Mouse (Mus musculus) limb, embryonic 14.5 days (tissue): ENCODE data around the gene Bcam. TPM values are rescaled to one million over a fixed set of nuclear protein-coding genes. Genes with fewer than 3 reads are reported as not detected.

Experiments
- ATAC-seq: fragments of 200-750 bp; cut with Nextera tagmentation; 2 replicates; pipeline ENCODE4 v1.8.0; 2017; ENCODE audit warnings: low read depth, moderate number of reproducible peaks, moderate TSS enrichment; ENCODE audit not compliant: low FRiP score
- DNase-seq: peaks from one replicate; pipeline ENCODE4 v3.0.0-alpha.2; 2015; ENCODE audit warnings: low spot score
- H3K27ac ChIP-seq: fragments of 300-500 bp; sonication (generic); replicated peaks from 2 replicates; pipeline ENCODE4 v1.5.1; 2014; ENCODE audit warnings: low read depth, mild to moderate bottlenecking, low read length, moderate library complexity, mixed read lengths
- H3K27me3 ChIP-seq: fragments of 300-500 bp; sonication (generic); 2 replicates; pipeline ENCODE4 v1.6.1; 2014; ENCODE audit warnings: low read length, mixed read lengths; ENCODE audit not compliant: control insufficient read depth, insufficient read depth
- H3K36me3 ChIP-seq: fragments of 300-500 bp; sonication (generic); 2 replicates; pipeline ENCODE4 v1.6.1; 2014; ENCODE audit warnings: mild to moderate bottlenecking, low read length, moderate library complexity, mixed read lengths; ENCODE audit not compliant: control insufficient read depth, insufficient read depth
- H3K4me1 ChIP-seq: fragments of 300-500 bp; sonication (generic); 2 replicates; pipeline ENCODE4 v1.6.1; 2014; ENCODE audit warnings: antibody characterized with exemption, low read length, mixed read lengths; ENCODE audit not compliant: control insufficient read depth, insufficient read depth
- H3K4me2 ChIP-seq: fragments of 300-500 bp; sonication (generic); replicated peaks from 2 replicates; pipeline ENCODE4 v1.6.1; 2014; ENCODE audit warnings: low read depth, mild to moderate bottlenecking, low read length, moderate library complexity; ENCODE audit not compliant: severe bottlenecking
- H3K4me3 ChIP-seq: fragments of 300-500 bp; sonication (generic); replicated peaks from 2 replicates; pipeline ENCODE4 v1.5.1; 2014; ENCODE audit warnings: low read length
- H3K9ac ChIP-seq: fragments of 300-500 bp; sonication (generic); 2 replicates; pipeline ENCODE4 v1.6.1; 2014; ENCODE audit warnings: mild to moderate bottlenecking, low read depth, low read length, moderate library complexity; ENCODE audit not compliant: severe bottlenecking
- H3K9me3 ChIP-seq: fragments of 300-500 bp; sonication (generic); 2 replicates; pipeline ENCODE4 v1.6.1; 2016; ENCODE audit warnings: low read length; ENCODE audit not compliant: control insufficient read depth
- POLR2A ChIP-seq: fragments of 200-500 bp; IDR thresholded peaks from 2 replicates; pipeline ENCODE4 v1.8.0; 2012; ENCODE audit warnings: inconsistent platforms, mild to moderate bottlenecking, moderate library complexity, borderline replicate concordance; ENCODE audit not compliant: insufficient read depth, insufficient read length; ENCODE audit errors: extremely low read depth
- WGBS: fragments of 180-500 bp; shearing (Covaris S2); extraction: QIAGEN DNeasy Blood & Tissue Kit; methylation state at CpG from one replicate; pipeline ENCODE4 v1.1.7; 2014; 5-methylcytosine and 5-hydroxymethylcytosine counted together
- polyA plus RNA-seq, 2 experiments: library from polyadenylated mRNA; depleted of rRNA in 1 of 2; stranded (reverse) in 1 of 2; unstranded in 1 of 2; fragments of >200 nt; fragmentation: Nextera tagmentation in 1 of 2; extraction: Ambion mirVana in 1 of 2; gene quantifications; 2 replicates each; pipeline versions ENCODE4 v1.2.1 to v1.2.3; 2012 to 2014

The Bcam gene
- polyA plus RNA-seq, 2 experiments: 94.3 to 116 TPM

GRCm38 (mm10) chr7:19712414-19712813, 58.4 kb downstream of the Bcam start:
- WGBS: 78% methylated on average over 4 of the region's 4 CpGs
- DNase-seq: no peak
- no peak for TF ChIP-seq POLR2A
- Histone ChIP-seq H3K9ac (no peak overlapping the region), H3K27me3 (no peaks in the 10 kb centered on the region), H3K36me3 (peaks cover 56% of the 10 kb centered on the region), H3K27ac (no peak overlapping the region), H3K9me3 (no peaks in the 10 kb centered on the region), H3K4me3 (no peak overlapping the region), H3K4me2 (no peak overlapping the region), H3K4me1 (peaks cover 5% of the 10 kb centered on the region; the same call in 1 of the 2 replicates)
- no peak for ATAC-seq

- no peaks in the 10 kb centered on the region for H3K27me3 ChIP-seq
- no peak for ATAC-seq
Measured at GRCm38 (mm10) chr7:19710650-19711049, 60.2 kb downstream of the Bcam start.

More at GRCm38 (mm10) chr7:19710650-19711049, 60.2 kb downstream of the Bcam start:
- H3K9ac ChIP-seq: no peak overlapping the region
- TF ChIP-seq POLR2A: no peak
- no peak overlapping the region for H3K4me3 ChIP-seq
- WGBS: 95% methylated on average over 10 of the region's 10 CpGs
- no peak for DNase-seq
- peaks cover 53% of the 10 kb centered on the region for H3K36me3 ChIP-seq
- no peaks in the 10 kb centered on the region for H3K9me3 ChIP-seq
- H3K27ac ChIP-seq: no peak overlapping the region
- no peak overlapping the region for H3K4me2 ChIP-seq
- peaks cover 5% of the 10 kb centered on the region; the same call in 1 of the 2 replicates for H3K4me1 ChIP-seq

Other genes with a start within 250 kb of the Bcam start
- gene Ppp1r37, start 207.9 kb downstream of the Bcam start, polyA plus RNA-seq (2012; rRNA removed): 84.9 and 118 TPM in 2 replicates
- gene Ppp1r37, start 207.9 kb downstream of the Bcam start, polyA plus RNA-seq (2014; fragmentation: Nextera tagmentation; extraction: Ambion mirVana): 5.6 and 6.4 TPM in 2 replicates
- 2.2 and 2.7 TPM in 2 replicates for gene Zfp296, start 193.7 kb downstream of the Bcam start, polyA plus RNA-seq (2012; rRNA removed)
- 0.68 and 1.8 TPM in 2 replicates for gene Zfp296, start 193.7 kb downstream of the Bcam start, polyA plus RNA-seq (2014; fragmentation: Nextera tagmentation; extraction: Ambion mirVana)
- 70.6 and 75.8 TPM in 2 replicates for gene Gemin7, start 193.4 kb downstream of the Bcam start, polyA plus RNA-seq (2012; rRNA removed)
- gene Gemin7, start 193.4 kb downstream of the Bcam start, polyA plus RNA-seq (2014; fragmentation: Nextera tagmentation; extraction: Ambion mirVana): 171 TPM in 2 replicates
- 174 and 235 TPM in 2 replicates for gene Clasrp, start 166.5 kb downstream of the Bcam start, polyA plus RNA-seq (2012; rRNA removed)
- gene Clasrp, start 166.5 kb downstream of the Bcam start, polyA plus RNA-seq (2014; fragmentation: Nextera tagmentation; extraction: Ambion mirVana): 46.5 and 57.5 TPM in 2 replicates
- 13.4 and 15.7 TPM in 2 replicates for gene Relb, start 141.6 kb downstream of the Bcam start, polyA plus RNA-seq (2012; rRNA removed)
- 9.8 and 10.5 TPM in 2 replicates for gene Relb, start 141.6 kb downstream of the Bcam start, polyA plus RNA-seq (2014; fragmentation: Nextera tagmentation; extraction: Ambion mirVana)
- 68.8 and 85.9 TPM in 2 replicates for gene Clptm1, start 106.0 kb downstream of the Bcam start, polyA plus RNA-seq (2012; rRNA removed)
- gene Clptm1, start 106.0 kb downstream of the Bcam start, polyA plus RNA-seq (2014; fragmentation: Nextera tagmentation; extraction: Ambion mirVana): 90.2 and 95.4 TPM in 2 replicates
- gene Apoc2, start 93.1 kb downstream of the Bcam start, polyA plus RNA-seq (2012; rRNA removed): 1.2 and 1.4 TPM in 2 replicates
- 1.5 TPM in 1 of 2 replicates, not detected in the other for gene Apoc2, start 93.1 kb downstream of the Bcam start, polyA plus RNA-seq (2014; fragmentation: Nextera tagmentation; extraction: Ambion mirVana)
- gene Gm44805, start 89.6 kb downstream of the Bcam start, polyA plus RNA-seq (2012; rRNA removed): not detected in 2 replicates
- not detected in 2 replicates for gene Gm44805, start 89.6 kb downstream of the Bcam start, polyA plus RNA-seq (2014; fragmentation: Nextera tagmentation; extraction: Ambion mirVana)
- 0.14 TPM in 1 of 2 replicates, not detected in the other for gene Apoc4, start 89.5 kb downstream of the Bcam start, polyA plus RNA-seq (2012; rRNA removed)
- not detected in 2 replicates for gene Apoc4, start 89.5 kb downstream of the Bcam start, polyA plus RNA-seq (2014; fragmentation: Nextera tagmentation; extraction: Ambion mirVana)
- gene Apoc1, start 78.4 kb downstream of the Bcam start, polyA plus RNA-seq (2012; rRNA removed): 9.1 and 16.4 TPM in 2 replicates
- 30.7 and 36.5 TPM in 2 replicates for gene Apoc1, start 78.4 kb downstream of the Bcam start, polyA plus RNA-seq (2014; fragmentation: Nextera tagmentation; extraction: Ambion mirVana)
- 365 and 376 TPM in 2 replicates for gene Apoe, start 71.8 kb downstream of the Bcam start, polyA plus RNA-seq (2012; rRNA removed)
- 413 and 469 TPM in 2 replicates for gene Apoe, start 71.8 kb downstream of the Bcam start, polyA plus RNA-seq (2014; fragmentation: Nextera tagmentation; extraction: Ambion mirVana)
- 101 and 123 TPM in 2 replicates for gene Tomm40, start 55.6 kb downstream of the Bcam start, polyA plus RNA-seq (2012; rRNA removed)
- 124 and 129 TPM in 2 replicates for gene Tomm40, start 55.6 kb downstream of the Bcam start, polyA plus RNA-seq (2014; fragmentation: Nextera tagmentation; extraction: Ambion mirVana)
- gene Nectin2, start 20.5 kb downstream of the Bcam start, polyA plus RNA-seq (2012; rRNA removed): 58.9 and 72.1 TPM in 2 replicates
- gene Nectin2, start 20.5 kb downstream of the Bcam start, polyA plus RNA-seq (2014; fragmentation: Nextera tagmentation; extraction: Ambion mirVana): 71.3 and 80.8 TPM in 2 replicates
- 5.2 and 5.9 TPM in 2 replicates for gene Cblc, start 25.8 kb upstream of the Bcam start, polyA plus RNA-seq (2012; rRNA removed)
- 7.5 and 8.6 TPM in 2 replicates for gene Cblc, start 25.8 kb upstream of the Bcam start, polyA plus RNA-seq (2014; fragmentation: Nextera tagmentation; extraction: Ambion mirVana)
- gene Bcl3, start 51.8 kb upstream of the Bcam start, polyA plus RNA-seq (2012; rRNA removed): 5.5 and 7.6 TPM in 2 replicates
- 3.1 and 4.7 TPM in 2 replicates for gene Bcl3, start 51.8 kb upstream of the Bcam start, polyA plus RNA-seq (2014; fragmentation: Nextera tagmentation; extraction: Ambion mirVana)
- 0.12 and 0.13 TPM in 2 replicates for gene Gm19345, start 81.0 kb upstream of the Bcam start, polyA plus RNA-seq (2012; rRNA removed)
- not detected in 2 replicates for gene Gm19345, start 81.0 kb upstream of the Bcam start, polyA plus RNA-seq (2014; fragmentation: Nextera tagmentation; extraction: Ambion mirVana)
- 0.11 and 0.18 TPM in 2 replicates for gene Ceacam16, start 90.3 kb upstream of the Bcam start, polyA plus RNA-seq (2012; rRNA removed)
- not detected in 2 replicates for gene Ceacam16, start 90.3 kb upstream of the Bcam start, polyA plus RNA-seq (2014; fragmentation: Nextera tagmentation; extraction: Ambion mirVana)
- 2.1 and 2.2 TPM in 2 replicates for gene Ceacam19, start 116.9 kb upstream of the Bcam start, polyA plus RNA-seq (2012; rRNA removed)
- gene Ceacam19, start 116.9 kb upstream of the Bcam start, polyA plus RNA-seq (2014; fragmentation: Nextera tagmentation; extraction: Ambion mirVana): 3.4 and 4.9 TPM in 2 replicates
- gene Pvr, start 150.1 kb upstream of the Bcam start, polyA plus RNA-seq (2012; rRNA removed): 17.2 and 18.2 TPM in 2 replicates
- 7.7 and 9.4 TPM in 2 replicates for gene Pvr, start 150.1 kb upstream of the Bcam start, polyA plus RNA-seq (2014; fragmentation: Nextera tagmentation; extraction: Ambion mirVana)
- 0.09 and 0.17 TPM in 2 replicates for gene Igsf23, start 179.7 kb upstream of the Bcam start, polyA plus RNA-seq (2012; rRNA removed)
- gene Igsf23, start 179.7 kb upstream of the Bcam start, polyA plus RNA-seq (2014; fragmentation: Nextera tagmentation; extraction: Ambion mirVana): 0.23 and 0.30 TPM in 2 replicates
- gene Ceacam20, start 194.4 kb upstream of the Bcam start, polyA plus RNA-seq (2012; rRNA removed): 0.04 TPM in 1 of 2 replicates, not detected in the other
- not detected in 2 replicates for gene Ceacam20, start 194.4 kb upstream of the Bcam start, polyA plus RNA-seq (2014; fragmentation: Nextera tagmentation; extraction: Ambion mirVana)
- gene Nlrp9b, start 220.4 kb upstream of the Bcam start, polyA plus RNA-seq (2012; rRNA removed): not detected in 2 replicates
- gene Nlrp9b, start 220.4 kb upstream of the Bcam start, polyA plus RNA-seq (2014; fragmentation: Nextera tagmentation; extraction: Ambion mirVana): not detected in 2 replicates